Mouse (Mus musculus): ENCODE data around the gene Patj.

Gene Patj

GRCm38 (mm10) chr4:98449564-98450263, 54.1 kb downstream of the Patj start:
- no peak for DNase-seq (ENCODE audit: low spot score)

- no peak for DNase-seq (ENCODE audit: low spot score)
Observed at GRCm38 (mm10) chr4:98450308-98450707, 54.7 kb downstream of the Patj start.

GRCm38 (mm10) chr4:98450829-98451228, 55.2 kb downstream of the Patj start:
- DNase-seq (ENCODE audit: low spot score) = no peak

GRCm38 (mm10) chr4:98451259-98451658, 55.7 kb downstream of the Patj start:
- no peak for DNase-seq (ENCODE audit: low spot score)

GRCm38 (mm10) chr4:98452725-98453124, 57.1 kb downstream of the Patj start:
- DNase-seq (ENCODE audit: low spot score) = no peak

- DNase-seq (ENCODE audit: low spot score) = no peak
Observed at GRCm38 (mm10) chr4:98453231-98453630, 57.6 kb downstream of the Patj start.

GRCm38 (mm10) chr4:98455352-98455751, 59.8 kb downstream of the Patj start:
- DNase-seq (ENCODE audit: low spot score) = no peak

GRCm38 (mm10) chr4:98455910-98456309, 60.3 kb downstream of the Patj start:
- DNase-seq (ENCODE audit: low spot score) = no peak

GRCm38 (mm10) chr4:98461804-98462341, 66.3 kb downstream of the Patj start:
- DNase-seq (ENCODE audit: low spot score) = no peak

- no peak for DNase-seq (ENCODE audit: low spot score)
Observed at GRCm38 (mm10) chr4:98465476-98465875, 69.9 kb downstream of the Patj start.

- DNase-seq (ENCODE audit: low spot score) = no peak
Observed at GRCm38 (mm10) chr4:98465886-98466285, 70.3 kb downstream of the Patj start.

- DNase-seq (ENCODE audit: low spot score) = no peak
Observed at GRCm38 (mm10) chr4:98471376-98471775, 75.8 kb downstream of the Patj start.

GRCm38 (mm10) chr4:98473491-98473890, 77.9 kb downstream of the Patj start:
- peak; percentile 43 for DNase-seq (ENCODE audit: low spot score)

GRCm38 (mm10) chr4:98478005-98478404, 82.4 kb downstream of the Patj start:
- DNase-seq (ENCODE audit: low spot score) = no peak

- no peak for DNase-seq (ENCODE audit: low spot score)
Observed at GRCm38 (mm10) chr4:98486475-98486874, 90.9 kb downstream of the Patj start.

GRCm38 (mm10) chr4:98486901-98487300, 91.3 kb downstream of the Patj start:
- no peak for DNase-seq (ENCODE audit: low spot score)

GRCm38 (mm10) chr4:98489386-98489785, 93.8 kb downstream of the Patj start:
- no peak for DNase-seq (ENCODE audit: low spot score)

GRCm38 (mm10) chr4:98498341-98498740, 102.8 kb downstream of the Patj start:
- no peak for DNase-seq (ENCODE audit: low spot score)

- DNase-seq (ENCODE audit: low spot score) = no peak
Observed at GRCm38 (mm10) chr4:98500182-98500581, 104.6 kb downstream of the Patj start.

GRCm38 (mm10) chr4:98500875-98501274, 105.3 kb downstream of the Patj start:
- DNase-seq (ENCODE audit: low spot score) = no peak

- no peak for DNase-seq (ENCODE audit: low spot score)
Observed at GRCm38 (mm10) chr4:98504743-98505142, 109.2 kb downstream of the Patj start.

- peak; percentile 62 for DNase-seq (ENCODE audit: low spot score)
Observed at GRCm38 (mm10) chr4:98508471-98509271, 113.1 kb downstream of the Patj start.

GRCm38 (mm10) chr4:98509939-98510338, 114.4 kb downstream of the Patj start:
- peak; percentile 69 for DNase-seq (ENCODE audit: low spot score)

All from urinary bladder, postnatal 14 days (tissue).